Comparison of ENCODE assay signal across 13 mouse cellular contexts in genomic region chr10:60732397-60732861, GRCm38 (mm10). TPM values are rescaled to one million over a fixed set of nuclear protein-coding genes. Genes with fewer than 3 reads are reported as not detected.
DNase-seq lines count a peak whose midpoint lies in the region; ATAC-seq lines count a peak whose summit lies in the region.
"Had no signal": no experiment of that assay in that cellular context is flagged by ENCODE, and none has a peak within 500 bp of the region (broad histone marks: within the 10 kb centered on the region; RNA-seq: fewer than 3 reads in every experiment).

No protein-coding gene starts in this region.

- no peaks in the 10 kb centered on the region; the same call in 1 of the 2 replicates for H3K36me3 ChIP-seq in forebrain, embryonic 15.5 days
- no peaks in the 10 kb centered on the region for H3K36me3 ChIP-seq in midbrain, embryonic 14.5 days (ENCODE audit: control insufficient read depth, insufficient read depth, low read length)
- H3K36me3 ChIP-seq: heart, embryonic 13.5 days; kidney, embryonic 15.5 days had no signal

- H3K4me2 ChIP-seq in forebrain, embryonic 15.5 days (replicated peaks): no peak overlapping the region
- no peak overlapping the region for H3K4me2 ChIP-seq in midbrain, embryonic 14.5 days (ENCODE audit: low read length)
- H3K4me2 ChIP-seq: heart, embryonic 13.5 days; kidney, embryonic 15.5 days had no signal

- H3K4me3 ChIP-seq in forebrain, embryonic 15.5 days: no peak overlapping the region
- H3K4me3 ChIP-seq in midbrain, embryonic 14.5 days (replicated peaks; ENCODE audit: low read depth, low read length): no peak overlapping the region
- H3K4me3 ChIP-seq: erythroblast, embryonic 14.5 days; heart, embryonic 13.5 days; kidney, embryonic 15.5 days had no signal

- WGBS in forebrain, embryonic 15.5 days: 38% methylated on average over 2 of the region's 2 CpGs
- WGBS in midbrain, embryonic 14.5 days: 31% methylated on average over 2 of the region's 2 CpGs

- peak overlapping the region; percentile 58 for H3K27ac ChIP-seq in forebrain, embryonic 15.5 days (replicated peaks)
- peak overlapping the region; percentile 65 for H3K27ac ChIP-seq in midbrain, embryonic 14.5 days (replicated peaks; ENCODE audit: low read depth, low read length)
- H3K27ac ChIP-seq: heart, embryonic 13.5 days; kidney, embryonic 15.5 days; liver, embryonic 14.5 days had no signal

- H3K4me1 ChIP-seq in forebrain, embryonic 15.5 days: peaks cover 17% of the 10 kb centered on the region
- peaks cover 13% of the 10 kb centered on the region for H3K4me1 ChIP-seq in midbrain, embryonic 14.5 days (ENCODE audit: control insufficient read depth, insufficient read depth, low read length)

- no peaks in the 10 kb centered on the region for H3K27me3 ChIP-seq in forebrain, embryonic 15.5 days
- H3K27me3 ChIP-seq in midbrain, embryonic 14.5 days (ENCODE audit: control insufficient read depth, insufficient read depth, low read length): no peaks in the 10 kb centered on the region
- H3K27me3 ChIP-seq: heart, embryonic 13.5 days; kidney, embryonic 15.5 days had no signal

- H3K9ac ChIP-seq in forebrain, embryonic 15.5 days (replicated peaks): no peak overlapping the region
- H3K9ac ChIP-seq in midbrain, embryonic 14.5 days (replicated peaks; ENCODE audit: low read length): peak overlapping the region; percentile 39
- H3K9ac ChIP-seq: heart, embryonic 13.5 days; kidney, embryonic 15.5 days; liver, embryonic 14.5 days had no signal

- peak; percentile 38 for DNase-seq in heart, adult 8-10 months (ENCODE audit: low spot score)
- no peak for DNase-seq in heart, postnatal 4 days
- DNase-seq in adrenal gland, postnatal 10 days: peak; percentile 58
- no peak for DNase-seq in midbrain, embryonic 14.5 days
- no peak for DNase-seq in kidney, adult 11 months
- DNase-seq in spleen, adult 12 weeks (ENCODE audit: low spot score): no peak
- DNase-seq: cerebellum, adult 8-10 months; layer of hippocampus, postnatal 36 days had no signal

- H3K9me3 ChIP-seq in forebrain, embryonic 15.5 days: no peaks in the 10 kb centered on the region
- H3K9me3 ChIP-seq in midbrain, embryonic 14.5 days (ENCODE audit: control insufficient read depth, low read length): no peaks in the 10 kb centered on the region
- H3K9me3 ChIP-seq: heart, embryonic 13.5 days; kidney, embryonic 15.5 days had no signal

- ATAC-seq in forebrain, embryonic 15.5 days (replicated peaks): 0 out of 2 replicates have a peak, but pooled peaks have one; percentile 29
- no peak for ATAC-seq in midbrain, embryonic 14.5 days (ENCODE audit: low FRiP score, low TSS enrichment)

RNA-seq across cellular contexts. Expression of gene Slc29a3, which starts 20.2 kb away (rescaled TPM):
- 1 to 10 TPM; 3.5 to 4.9 (median 3.8) TPM for total RNA-seq in heart, adult 8-10 months (2022)
- 1 to 10 TPM; 6.9 to 8.2 TPM for total RNA-seq in heart, postnatal 4 days (2021)
- 10 to 100 TPM; 13.5 to 18.0 TPM for total RNA-seq in adrenal gland, postnatal 10 days (2021)
- 13.2 and 13.9 TPM in 2 replicates for polyA plus RNA-seq in forebrain, embryonic 15.5 days (2015; fragmentation: Nextera tagmentation; extraction: Ambion mirVana)
- polyA plus RNA-seq in midbrain, embryonic 14.5 days (2014; fragmentation: Nextera tagmentation; extraction: Ambion mirVana): 4.8 and 8.5 TPM in 2 replicates

RNA-seq across cellular contexts. Expression of gene Cdh23, which starts 36.1 kb away (rescaled TPM):
- total RNA-seq in heart, adult 8-10 months (2022): 1 to 10 TPM; 5.5 to 7.6 (median 5.6) TPM
- total RNA-seq in heart, postnatal 4 days (2021): 1 to 10 TPM; 4.0 to 4.4 TPM
- 1 to 10 TPM; 2.5 to 7.2 TPM for total RNA-seq in adrenal gland, postnatal 10 days (2021)
- 1.2 and 2.7 TPM in 2 replicates for polyA plus RNA-seq in forebrain, embryonic 15.5 days (2015; fragmentation: Nextera tagmentation; extraction: Ambion mirVana)
- polyA plus RNA-seq in midbrain, embryonic 14.5 days (2014; fragmentation: Nextera tagmentation; extraction: Ambion mirVana): 4.8 and 5.0 TPM in 2 replicates

Comparison
In these comparisons a context has a peak if more than half of its experiments do, and no peak if none do; other contexts are left out.
1. DNase-seq: peak in heart, adult 8-10 months (single experiment) and adrenal gland, postnatal 10 days (single experiment); none in heart, postnatal 4 days (single experiment), midbrain, embryonic 14.5 days (single experiment), kidney, adult 11 months (single experiment) and spleen, adult 12 weeks (single experiment).